Mouse (Mus musculus): ENCODE data around the gene Nebl.

Nebl gene

DNA sequence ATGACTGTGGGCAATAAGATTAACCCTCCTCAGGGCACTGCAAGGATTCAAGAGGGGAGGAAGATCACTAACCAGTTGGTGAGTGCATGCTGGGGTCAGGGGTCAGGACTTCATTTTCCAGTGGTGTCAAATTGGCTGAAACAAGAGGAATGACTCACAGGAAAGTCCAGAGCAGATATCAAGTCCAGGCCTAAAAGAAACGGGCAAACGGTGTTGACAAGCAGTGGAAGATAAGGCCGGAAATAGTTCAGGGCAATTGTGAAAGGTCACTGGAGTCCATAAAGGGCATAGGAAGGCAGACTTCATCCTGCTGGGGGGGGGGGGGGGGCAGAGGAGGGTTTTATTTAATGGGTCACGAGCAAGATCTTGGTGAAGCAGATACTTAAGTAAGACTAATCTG lies 207.5 kb downstream of the Nebl start:
- DNase-seq (ENCODE audit: low spot score in 2 of 2): no peak

DNA sequence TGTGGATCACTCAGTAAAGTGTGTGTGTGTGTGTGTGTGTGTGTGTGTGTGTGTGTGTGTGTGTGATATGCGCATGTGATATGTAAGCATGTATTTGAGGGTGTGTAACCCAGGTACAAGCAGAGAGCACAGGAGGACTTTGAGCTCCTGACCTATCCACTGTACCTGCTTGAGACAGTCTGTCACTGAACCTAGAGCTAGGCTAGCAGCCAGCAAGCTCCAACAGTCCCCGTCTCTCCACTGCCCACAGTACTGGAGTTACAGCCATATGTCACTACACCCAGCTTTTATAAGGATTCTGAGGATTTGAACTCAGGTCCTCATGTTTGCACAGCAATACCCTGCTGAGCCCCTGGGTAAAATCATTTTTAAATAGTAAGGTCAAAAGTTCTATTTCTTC lies 215.6 kb downstream of the Nebl start:
- no peak for DNase-seq (ENCODE audit: low spot score in 2 of 2)

DNA sequence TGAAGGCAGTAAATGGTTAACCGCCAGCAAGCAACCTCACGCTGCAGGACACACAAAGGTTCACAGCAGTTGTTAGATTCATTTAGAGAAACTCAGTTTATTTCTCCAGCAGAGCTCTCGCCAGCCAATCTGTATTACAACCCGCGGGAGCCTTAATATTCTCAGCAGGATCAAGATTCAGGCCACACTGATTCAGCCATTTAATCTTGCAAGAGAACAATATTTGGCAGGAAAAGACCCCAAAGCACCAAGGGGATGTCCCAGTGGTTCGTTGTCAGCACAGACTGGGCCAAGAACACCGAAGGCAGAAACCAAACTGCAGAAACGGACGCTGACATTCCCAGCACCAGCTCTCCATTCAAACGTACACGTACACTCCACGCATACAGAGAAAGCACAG lies 216.5 kb downstream of the Nebl start:
- no peak for DNase-seq (ENCODE audit: low spot score in 2 of 2)

DNA sequence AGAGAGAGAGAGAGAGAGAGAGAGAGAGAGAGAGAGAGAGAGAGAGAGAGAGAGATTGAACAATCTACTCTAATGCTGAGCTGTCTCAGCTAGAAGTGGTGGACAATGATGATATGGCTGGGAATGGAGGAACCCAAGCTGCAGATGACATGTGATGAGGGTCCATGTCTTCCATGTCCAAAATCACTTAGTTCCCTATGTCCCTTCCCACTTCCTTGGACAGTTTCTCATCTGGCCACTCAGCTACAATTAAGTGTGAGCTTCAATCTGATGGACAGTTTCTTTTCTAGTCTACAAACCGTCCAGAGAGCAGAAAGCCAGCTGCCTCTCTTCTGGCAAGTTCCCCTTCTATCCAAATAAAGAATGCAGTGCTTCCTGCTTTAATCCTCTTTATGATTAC lies 221.3 kb downstream of the Nebl start:
- no peak for DNase-seq (ENCODE audit: low spot score in 2 of 2)

DNA sequence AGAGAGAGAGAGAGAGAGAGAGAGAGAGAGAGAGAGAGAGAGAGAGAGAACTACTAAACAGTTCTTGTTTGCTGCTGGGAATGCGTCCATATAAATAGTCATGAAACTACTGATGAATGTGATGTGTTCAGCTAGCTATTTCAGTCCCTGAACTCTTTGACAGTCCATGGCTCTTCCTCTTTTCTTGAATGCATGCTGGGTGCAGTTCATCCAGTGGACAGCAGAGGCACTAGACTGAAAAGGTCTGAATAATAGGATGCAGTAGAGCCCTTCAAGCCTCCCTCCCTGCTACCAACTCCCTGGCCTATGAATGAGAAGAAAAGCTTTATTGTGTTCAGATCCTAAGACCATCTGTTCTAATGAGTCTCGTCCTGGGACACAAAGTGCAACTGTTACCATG lies 223.9 kb downstream of the Nebl start:
- DNase-seq (ENCODE audit: low spot score in 2 of 2): no peak

DNA sequence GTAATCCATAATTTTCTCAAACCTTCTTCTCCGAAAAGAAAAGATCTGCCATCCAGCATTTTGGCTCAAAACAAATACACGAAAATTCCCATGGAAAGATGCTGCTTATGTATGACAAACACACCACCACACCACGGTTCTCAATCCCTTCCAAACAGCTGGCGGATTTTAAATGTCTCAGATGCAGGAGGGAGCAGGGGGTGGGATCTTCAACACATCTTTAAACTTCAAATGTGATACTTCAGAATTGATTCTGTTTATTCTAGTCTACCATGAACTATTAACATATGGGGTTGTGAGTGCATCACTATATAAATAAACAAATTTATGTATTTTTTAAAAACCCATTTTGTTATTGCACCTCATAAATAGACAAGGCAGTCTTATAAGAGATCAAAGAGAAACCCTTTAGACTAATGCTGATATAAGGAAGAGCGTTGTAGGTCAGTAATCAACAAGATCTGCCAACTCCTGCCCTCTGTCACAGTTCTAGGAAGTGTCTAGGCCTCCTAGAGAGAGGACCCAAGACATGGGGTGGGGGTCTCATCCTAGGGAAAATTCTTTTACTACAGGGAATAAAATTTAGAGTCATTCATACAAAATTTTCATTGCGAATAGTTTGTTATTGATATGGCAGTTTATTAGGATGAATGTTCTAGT lies 227.0 kb downstream of the Nebl start:
- no peak for DNase-seq (ENCODE audit: low spot score in 2 of 2)

DNA sequence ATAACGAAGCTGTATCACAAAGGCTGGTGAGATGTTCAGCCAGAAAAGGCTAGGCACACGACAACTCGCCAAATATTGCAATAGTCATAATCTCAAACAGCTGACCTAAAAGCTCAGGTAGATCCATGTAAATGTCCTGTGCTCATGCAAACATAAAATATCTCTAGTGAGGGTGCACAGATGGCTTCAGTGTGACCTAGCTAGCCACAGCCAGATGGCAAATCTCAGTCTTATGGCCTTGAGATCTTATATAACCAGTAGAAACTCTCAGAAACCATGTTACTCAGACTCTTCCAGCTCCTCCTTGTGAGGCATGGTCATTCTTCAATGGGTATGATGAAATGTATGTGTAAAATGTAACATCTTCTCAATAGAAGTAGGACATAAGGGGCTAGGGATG lies 230.2 kb downstream of the Nebl start:
- no peak for DNase-seq (ENCODE audit: low spot score in 2 of 2)

DNA sequence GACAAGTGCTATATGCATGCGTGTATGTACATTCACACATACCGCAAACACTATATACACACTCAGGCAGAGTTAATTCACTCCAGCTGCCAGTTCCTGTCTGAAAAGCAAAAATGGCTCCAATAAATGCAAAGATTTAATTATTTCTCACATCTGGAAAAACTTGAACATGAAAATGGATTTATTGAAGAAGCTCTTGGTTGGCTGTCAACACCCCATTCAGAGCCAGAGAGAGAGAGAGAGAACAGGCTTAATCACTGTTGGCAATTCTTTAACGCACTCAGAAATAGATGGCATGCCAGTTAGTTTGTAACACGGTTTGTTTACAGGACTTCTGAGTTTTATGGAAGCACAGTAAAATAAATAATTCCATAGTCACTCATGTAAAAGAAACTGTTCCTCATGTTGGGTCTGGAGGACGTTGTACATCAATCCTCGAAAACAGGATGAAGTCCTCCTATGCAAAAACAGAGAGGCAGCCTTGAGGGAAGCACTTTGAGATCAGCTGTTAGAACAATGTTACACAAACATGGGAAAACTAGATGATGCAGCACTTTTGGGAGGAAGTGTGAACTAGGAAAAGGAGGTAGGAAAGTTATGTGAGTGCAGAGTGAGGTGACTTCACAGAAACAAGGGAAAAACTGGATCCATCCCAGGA lies 265.6 kb downstream of the Nebl start:
- DNase-seq (ENCODE audit: low spot score in 2 of 2): no peak

DNA sequence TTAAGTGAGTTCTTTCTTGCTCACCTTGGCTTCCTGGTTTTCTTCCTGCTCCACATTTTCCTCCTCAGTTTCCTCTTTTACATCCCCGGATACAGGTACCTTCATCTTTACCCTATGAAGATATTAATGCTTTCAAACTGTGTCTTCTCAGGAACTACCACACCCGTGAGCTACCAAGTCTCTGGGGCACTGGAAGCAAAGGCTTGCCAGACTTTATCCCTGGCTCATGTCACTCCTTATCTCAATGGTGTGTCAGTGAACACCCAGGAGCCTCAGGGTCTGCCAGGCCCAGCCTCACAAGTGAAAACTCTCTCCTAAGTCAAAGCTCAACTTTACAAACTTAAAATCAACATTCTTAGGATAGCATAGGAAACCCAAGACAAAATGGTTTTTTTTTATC lies 270.8 kb downstream of the Nebl start:
- no peak for DNase-seq (ENCODE audit: low spot score in 2 of 2)

DNA sequence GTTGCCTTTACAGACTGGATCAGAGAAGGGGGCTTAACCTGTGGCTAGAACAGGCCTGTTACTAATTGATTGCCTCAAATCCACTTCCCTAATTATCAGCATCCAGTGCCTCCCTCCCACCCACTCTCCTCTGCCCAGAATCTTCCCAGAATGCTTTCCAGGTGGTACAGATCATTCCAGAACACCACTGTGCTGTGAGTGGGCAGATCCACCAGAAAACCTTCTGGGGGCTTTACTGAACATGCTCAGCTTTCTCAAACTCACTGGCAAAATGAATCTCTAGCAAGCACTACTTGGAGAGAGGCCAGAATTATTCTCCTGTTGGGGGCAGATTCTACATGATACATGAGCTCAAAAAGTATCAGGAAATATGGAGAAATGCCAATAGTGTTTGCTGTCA lies 277.6 kb downstream of the Nebl start:
- DNase-seq (ENCODE audit: low spot score in 2 of 2): no peak

DNA sequence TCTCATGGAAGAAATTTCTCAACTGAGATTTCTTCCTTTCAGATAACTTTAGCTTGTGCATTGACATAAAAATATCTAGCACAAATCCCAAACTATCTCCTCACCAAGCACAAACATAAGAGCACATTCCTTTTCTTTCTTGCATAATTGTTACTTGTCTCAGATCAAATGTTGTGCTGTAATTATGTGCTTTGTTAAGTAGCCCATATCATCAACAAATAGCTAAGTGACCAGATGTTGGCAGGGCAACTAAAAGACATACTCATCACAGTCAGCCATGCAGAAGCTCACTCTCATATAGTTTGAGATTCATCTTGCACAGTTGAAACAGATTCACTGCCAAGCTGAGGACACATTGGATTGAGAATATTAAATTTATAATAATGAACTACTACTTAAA lies 282.9 kb downstream of the Nebl start:
- no peak for DNase-seq (ENCODE audit: low spot score in 2 of 2)

DNA sequence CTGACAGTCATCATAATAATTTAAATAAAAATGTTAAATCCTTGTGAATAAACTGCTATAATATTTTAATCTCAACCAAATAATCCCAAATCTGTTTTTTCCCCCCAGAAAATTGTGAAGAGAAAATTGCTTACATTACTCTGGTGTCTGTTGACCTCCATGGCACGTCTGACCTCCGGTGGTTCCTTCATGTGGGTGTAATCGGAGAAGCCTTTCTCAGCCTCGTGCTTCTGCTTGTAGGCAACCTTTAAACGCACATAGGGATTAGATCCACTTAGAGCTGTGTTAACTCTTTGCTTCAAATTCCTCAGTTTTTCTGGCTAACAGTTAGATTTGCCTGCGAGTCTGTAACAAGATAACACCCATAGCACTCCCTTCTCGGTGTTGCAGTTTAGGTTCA lies 287.7 kb downstream of the Nebl start:
- DNase-seq (ENCODE audit: low spot score in 2 of 2): no peak

DNA sequence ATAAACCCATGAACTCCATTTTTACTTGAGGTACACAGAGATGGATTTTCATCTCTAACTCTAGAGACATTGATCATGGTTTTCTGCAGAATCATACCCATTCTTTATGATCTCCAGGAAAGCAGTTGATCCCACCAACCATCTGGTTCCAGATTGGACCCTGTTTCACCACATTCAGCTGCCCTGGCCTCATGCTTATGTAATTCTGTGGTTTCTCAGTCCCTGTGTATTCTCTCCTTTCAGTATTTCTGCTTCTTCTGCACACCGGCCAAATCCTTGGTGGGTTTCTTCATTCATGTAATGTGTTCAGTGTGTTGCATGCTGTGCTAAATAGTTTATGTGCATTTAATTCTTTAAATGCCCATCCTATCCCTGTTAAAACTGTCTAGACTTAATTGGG lies 292.9 kb downstream of the Nebl start:
- DNase-seq (ENCODE audit: low spot score in 2 of 2): no peak

DNA sequence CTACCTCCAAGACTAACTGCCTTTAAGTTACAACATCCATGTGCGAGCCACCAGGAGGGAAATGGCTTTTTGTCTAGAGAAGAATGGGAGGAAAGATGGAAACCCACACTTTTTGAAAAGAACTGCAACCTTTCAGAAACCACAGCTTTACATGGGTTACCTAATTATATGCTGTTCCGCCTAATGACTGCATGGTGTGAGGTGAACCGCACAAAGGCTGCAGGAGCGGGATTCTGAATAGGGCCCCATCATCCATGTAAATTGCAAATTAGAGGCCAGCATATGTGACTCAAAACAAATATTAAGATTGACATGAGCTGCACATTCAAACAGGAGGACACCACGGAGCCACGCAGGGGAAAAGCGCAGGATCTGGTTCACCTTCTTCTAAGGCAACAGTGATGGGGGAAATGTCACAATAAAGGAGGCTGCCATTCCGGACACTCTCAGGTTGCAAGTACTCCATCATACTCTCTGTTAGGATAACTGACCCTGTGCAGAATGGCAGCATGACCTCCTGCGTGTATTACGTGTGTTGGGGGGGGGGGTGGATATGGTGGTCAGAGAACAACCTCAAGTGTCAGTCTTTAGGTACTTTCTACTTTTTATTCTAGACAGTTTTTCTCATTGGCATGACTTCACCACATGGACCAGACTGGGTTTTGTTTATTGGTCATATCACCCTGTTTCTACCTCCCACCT lies 294.4 kb downstream of the Nebl start:
- DNase-seq (ENCODE audit: low spot score in 2 of 2): no peak

DNA sequence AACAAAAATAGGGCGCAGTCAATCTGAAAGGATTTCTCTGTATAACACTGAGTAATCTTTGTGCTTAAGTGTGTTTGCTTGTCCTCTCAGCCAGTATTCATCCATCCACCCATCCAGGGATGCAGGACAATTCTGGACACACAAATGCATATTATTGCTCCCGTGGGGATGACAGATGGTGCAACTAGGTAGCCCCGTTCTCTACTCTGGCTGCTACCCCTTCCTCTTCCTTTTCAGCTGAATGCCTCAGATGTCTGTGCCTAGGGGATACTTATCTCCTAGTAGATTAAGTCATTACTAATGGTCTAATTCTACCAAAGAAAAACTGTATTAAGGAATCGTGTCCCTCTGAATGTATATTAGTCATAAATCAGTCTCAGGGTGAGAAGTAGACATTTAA lies 296.0 kb downstream of the Nebl start:
- no peak for DNase-seq (ENCODE audit: low spot score in 2 of 2)

DNA sequence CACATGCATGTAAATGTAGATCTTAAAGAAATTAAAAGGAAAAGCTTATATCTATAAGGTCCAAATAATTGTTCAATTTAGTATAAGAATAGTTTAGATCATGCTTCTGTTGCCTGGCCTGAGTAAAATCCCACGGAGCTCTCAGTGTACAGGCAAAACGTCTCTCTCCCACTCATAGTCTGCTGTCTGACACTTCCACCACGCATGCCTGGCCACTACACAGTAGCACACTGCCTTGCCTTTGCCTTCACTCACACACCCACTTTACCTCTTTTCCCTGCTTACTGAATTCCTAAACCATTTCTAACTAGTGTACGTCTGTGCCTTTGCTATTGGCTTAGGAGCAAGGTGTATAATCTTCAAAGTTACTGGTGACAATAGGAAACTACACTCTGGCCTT lies 302.2 kb downstream of the Nebl start:
- DNase-seq (ENCODE audit: low spot score in 2 of 2): no peak

DNA sequence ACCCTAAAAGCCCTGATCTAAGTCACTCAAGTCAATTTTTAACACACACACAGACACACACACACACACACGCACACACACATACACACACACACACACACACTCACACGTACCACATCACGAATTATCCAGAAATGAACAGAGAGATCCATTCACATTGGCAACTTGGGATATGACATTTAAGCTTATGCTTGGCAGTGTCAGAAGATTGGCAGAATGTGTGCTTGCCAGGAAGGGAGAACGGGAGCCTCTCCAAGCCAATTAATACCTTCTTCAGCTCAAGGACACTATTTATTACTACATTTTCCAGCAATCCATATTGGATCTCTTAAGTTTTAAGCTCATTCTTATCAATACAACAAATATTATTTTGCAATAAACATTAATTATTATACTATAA lies 303.1 kb downstream of the Nebl start:
- DNase-seq (ENCODE audit: low spot score in 2 of 2): no peak

DNA sequence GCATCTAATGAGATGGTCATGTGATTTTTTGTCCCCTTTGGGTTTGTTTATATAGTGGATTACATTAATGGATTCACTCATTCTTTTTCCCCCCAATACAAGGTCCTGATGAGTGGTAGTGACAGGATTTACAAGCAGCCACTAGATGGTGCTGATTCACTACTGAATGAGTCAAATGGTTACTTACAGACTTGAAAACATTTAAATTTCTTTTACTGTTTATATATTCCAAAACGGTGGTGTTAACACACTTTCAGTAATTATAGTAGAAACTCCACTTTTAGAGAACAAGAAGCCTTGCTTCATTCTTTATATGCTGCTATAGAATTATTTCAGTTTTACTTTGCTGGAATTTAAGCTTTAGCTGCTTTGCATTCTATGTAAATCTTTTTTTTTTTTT lies 308.3 kb downstream of the Nebl start:
- peak in 1 of 2 experiments; percentile 15 for DNase-seq (ENCODE audit: low spot score in 2 of 2)

DNA sequence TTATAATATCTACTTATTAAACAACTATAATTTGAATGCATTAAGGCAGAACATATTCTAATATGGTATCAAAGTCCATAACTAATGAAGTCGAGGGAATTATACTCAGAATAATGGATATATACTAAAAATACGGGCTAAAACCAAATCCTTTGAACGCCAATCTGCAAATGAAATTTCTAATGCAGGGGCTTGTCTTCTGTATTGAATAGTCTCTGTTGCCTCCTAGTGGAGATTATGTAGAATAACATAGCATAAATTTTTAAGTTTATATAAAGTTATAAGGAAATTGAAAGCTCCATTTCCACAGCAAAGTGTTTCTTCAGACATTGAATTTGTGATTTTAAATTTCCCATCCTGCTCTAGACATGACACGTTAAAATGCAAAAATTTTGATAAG lies 315.9 kb downstream of the Nebl start:
- DNase-seq (ENCODE audit: low spot score in 2 of 2): no peak

DNA sequence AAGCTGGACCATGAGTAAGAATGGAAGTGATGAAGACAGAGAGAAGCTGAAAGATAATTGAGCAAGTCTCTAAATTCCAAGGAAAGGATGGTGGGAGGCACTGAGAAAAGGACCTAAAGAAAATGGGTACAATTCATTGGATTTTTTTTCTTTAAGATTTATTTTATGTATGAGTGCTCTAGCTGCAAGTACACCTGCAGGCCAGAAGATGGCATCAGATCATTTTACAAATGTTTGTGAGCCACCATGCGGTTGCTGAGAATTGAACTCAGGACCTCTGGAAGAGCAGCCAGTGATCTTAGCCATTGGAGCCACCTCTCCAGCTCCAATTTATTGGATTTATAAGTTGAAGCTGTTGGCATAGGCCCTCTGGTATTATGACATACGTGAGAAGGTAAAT lies 316.9 kb downstream of the Nebl start:
- no peak for DNase-seq (ENCODE audit: low spot score in 2 of 2)

DNA sequence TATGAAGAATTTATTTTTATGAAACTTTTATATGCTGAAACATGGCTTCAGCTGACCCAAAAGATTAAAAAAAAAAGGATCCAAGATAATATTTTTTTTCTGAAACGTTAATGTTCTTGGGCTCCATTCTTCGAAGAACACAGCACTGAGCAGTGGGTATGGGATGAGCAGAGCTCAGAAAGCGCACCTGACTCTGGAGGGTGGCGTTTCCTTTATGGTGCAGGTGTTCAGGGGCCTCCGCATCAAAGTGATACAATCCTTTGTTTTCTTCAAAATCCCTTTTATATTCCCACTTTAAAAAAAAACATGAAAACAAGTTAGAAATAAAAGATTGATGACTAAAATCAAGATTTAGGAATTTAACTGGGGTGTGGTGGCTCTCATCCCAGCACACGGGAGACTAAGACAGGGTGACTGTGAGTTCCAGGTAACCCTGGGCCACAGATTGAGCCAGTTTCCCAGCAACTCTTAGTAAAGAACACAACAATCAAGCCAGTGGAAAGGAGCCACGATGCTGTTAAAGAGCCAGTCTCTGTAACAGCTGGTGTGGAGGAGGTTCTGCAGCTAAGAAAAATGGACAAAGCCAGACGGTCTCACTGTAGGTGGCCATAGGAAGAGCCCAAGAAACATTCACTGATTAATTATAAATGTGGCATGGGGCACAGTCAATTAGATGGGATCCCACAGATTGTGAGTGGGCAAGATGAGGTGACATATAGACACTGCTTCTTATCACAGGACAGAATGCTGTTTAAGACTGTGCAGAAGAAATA lies 317.6 kb downstream of the Nebl start:
- peak in 1 of 2 experiments; percentile 14 for DNase-seq (ENCODE audit: low spot score in 2 of 2)

DNA sequence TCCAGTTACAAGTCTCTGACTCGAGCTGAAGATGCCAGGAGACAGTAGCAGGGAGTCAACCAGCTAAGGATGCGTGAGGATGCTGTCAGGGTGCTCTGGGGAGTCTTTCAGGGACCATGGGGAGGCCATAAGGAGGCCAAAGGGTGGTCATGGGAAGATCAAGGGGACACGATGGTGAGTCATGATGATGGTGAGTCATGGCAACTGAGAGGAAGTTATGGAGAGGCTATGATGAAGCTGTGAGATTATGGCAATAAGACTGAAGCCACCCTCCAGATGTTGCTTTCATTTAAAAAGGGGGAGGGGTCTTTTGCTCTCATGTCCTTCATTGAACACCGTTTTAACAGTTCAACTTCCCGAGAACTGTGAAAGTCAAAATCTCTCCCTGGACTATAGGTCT lies 322.0 kb downstream of the Nebl start:
- no peak for DNase-seq (ENCODE audit: low spot score in 2 of 2)
